In genomic region chr4:128774467-128774866, GRCm38 (mm10) we compare ENCODE assay signal across 10 mouse cellular contexts. TPM values are rescaled to one million over a fixed set of nuclear protein-coding genes. Genes with fewer than 3 reads are reported as not detected.
DNase-seq lines count a peak whose midpoint lies in the region; ATAC-seq and TF ChIP-seq lines count a peak whose summit lies in the region.
"Had no signal": no experiment of that assay in that cellular context is flagged by ENCODE, and none has a peak within 500 bp of the region (broad histone marks: within the 10 kb centered on the region; RNA-seq: fewer than 3 reads in every experiment).

No protein-coding gene starts in this region.

- no peak overlapping the region for H3K27ac ChIP-seq in hindbrain, embryonic 14.5 days
- H3K27ac ChIP-seq in hindbrain, embryonic 10.5 days, result no peak overlapping the region
- H3K27ac ChIP-seq in MEL (ENCODE audit: control insufficient read depth, low read depth, low read length), result no peak overlapping the region
- H3K27ac ChIP-seq: lung, embryonic 15.5 days had no signal

- H3K4me1 ChIP-seq in hindbrain, embryonic 14.5 days (replicated peaks; ENCODE audit: control insufficient read depth, insufficient read depth, low read length), result no peaks in the 10 kb centered on the region
- H3K4me1 ChIP-seq in hindbrain, embryonic 10.5 days (replicated peaks), result peaks cover 14% of the 10 kb centered on the region; the same call in 1 of the 2 replicates
- H3K4me1 ChIP-seq in MEL (ENCODE audit: control insufficient read depth in 1 of 2, insufficient read depth in 2 of 2, low read length in 2 of 2), result no peaks in the 10 kb centered on the region

- H3K36me3 ChIP-seq in hindbrain, embryonic 14.5 days (replicated peaks; ENCODE audit: control insufficient read depth, insufficient read depth), result peaks cover 72% of the 10 kb centered on the region
- H3K36me3 ChIP-seq in hindbrain, embryonic 10.5 days, result peaks cover 78% of the 10 kb centered on the region
- H3K36me3 ChIP-seq in MEL (ENCODE audit: control insufficient read depth in 1 of 2, insufficient read depth in 2 of 2, low read length in 2 of 2), result peaks cover 0 to 3% of the 10 kb centered on the region in 2 experiments; a peak in 2 of 4 replicates

- H3K9me3 ChIP-seq in hindbrain, embryonic 14.5 days (ENCODE audit: control insufficient read depth, low read length), result no peaks in the 10 kb centered on the region
- no peaks in the 10 kb centered on the region for H3K9me3 ChIP-seq in hindbrain, embryonic 10.5 days
- H3K9me3 ChIP-seq in MEL (replicated peaks; ENCODE audit: insufficient read depth, low read length), result no peaks in the 10 kb centered on the region
- H3K9me3 ChIP-seq: lung, embryonic 15.5 days had no signal

- TF ChIP-seq CTCF in MEL (IDR thresholded peaks at IDR 0.05 in 2 of 3, conservative IDR thresholded peaks at IDR 0.05 in 1 of 3; ENCODE audit: control insufficient read depth in 1 of 3, insufficient read depth in 1 of 3, low read depth in 2 of 3, low read length in 3 of 3, poor library complexity in 1 of 3, severe bottlenecking in 1 of 3), result peak; percentile 47 to 79 (median 54)

- 94% methylated on average over 9 of the region's 9 CpGs for WGBS in hindbrain, embryonic 14.5 days
- WGBS in hindbrain, embryonic 10.5 days, result 91% methylated on average over 9 of the region's 9 CpGs

- H3K27me3 ChIP-seq in hindbrain, embryonic 14.5 days (ENCODE audit: control insufficient read depth, insufficient read depth, low read length), result no peaks in the 10 kb centered on the region
- H3K27me3 ChIP-seq in hindbrain, embryonic 10.5 days (ENCODE audit: insufficient read depth, poor library complexity, severe bottlenecking), result no peaks in the 10 kb centered on the region
- no peaks in the 10 kb centered on the region for H3K27me3 ChIP-seq in MEL (ENCODE audit: control insufficient read depth in 1 of 2, insufficient read depth in 2 of 2, low read length in 2 of 2)
- H3K27me3 ChIP-seq: lung, embryonic 15.5 days had no signal

- H3K79me2 ChIP-seq in MEL (ENCODE audit: control insufficient read depth, insufficient read depth, low read length, poor library complexity), result no peaks in the 10 kb centered on the region

- H3K4me3 ChIP-seq in hindbrain, embryonic 14.5 days (replicated peaks; ENCODE audit: low read length), result no peak overlapping the region
- no peak overlapping the region for H3K4me3 ChIP-seq in hindbrain, embryonic 10.5 days
- H3K4me3 ChIP-seq in MEL (ENCODE audit: control insufficient read depth in 1 of 2, insufficient read depth in 1 of 2, low read depth in 2 of 2, low read length in 2 of 2), result no peak overlapping the region
- H3K4me3 ChIP-seq: erythroblast, embryonic 14.5 days; lung, embryonic 15.5 days had no signal

- TF ChIP-seq POLR2A in MEL (IDR thresholded peaks at IDR 0.05; ENCODE audit: control insufficient read depth in 1 of 2, insufficient read depth in 1 of 2, low read depth in 1 of 2, low read length in 2 of 2, poor library complexity in 1 of 2), result no peak

- no peak overlapping the region for H3K4me2 ChIP-seq in hindbrain, embryonic 14.5 days (replicated peaks)
- H3K4me2 ChIP-seq: lung, embryonic 15.5 days had no signal

- TF ChIP-seq RAD21 in MEL (IDR thresholded peaks at IDR 0.05; ENCODE audit: low read depth, low read length), result no peak

- intact Hi-C loops in left cerebral cortex, postnatal 25 days (cut with DNase I), result loop anchor here (2.0 kb wide), 1 partner anchor 84 kb away; no protein-coding TSS in a partner anchor

- ATAC-seq in hindbrain, embryonic 14.5 days (ENCODE audit: low FRiP score), result peak; percentile 2; the same call in 1 of the 2 replicates

- H3K9ac ChIP-seq in hindbrain, embryonic 14.5 days, result no peak overlapping the region
- no peak overlapping the region for H3K9ac ChIP-seq in MEL (ENCODE audit: control insufficient read depth, low read depth, low read length, poor library complexity, severe bottlenecking)
- H3K9ac ChIP-seq: lung, embryonic 15.5 days had no signal

- no peak for TF ChIP-seq EP300 in MEL (IDR thresholded peaks at IDR 0.05; ENCODE audit: low read depth in 1 of 2, low read length in 2 of 2)

- DNase-seq in hindbrain, embryonic 14.5 days (ENCODE audit: low spot score), result peak; percentile 58
- DNase-seq in hindbrain, embryonic 10.5 days (ENCODE audit: low spot score), result no peak
- DNase-seq in A20 (ENCODE audit: low read depth, low spot score) (peak; percentile 64), MEL (ENCODE audit: low read depth, low spot score) (peak; percentile 45)
- DNase-seq in cerebellum, postnatal 36 days, result peak; percentile 60 to 75
- peak; percentile 50 to 56 for DNase-seq in left cerebral cortex, postnatal 25 days (ENCODE audit: low spot score in 2 of 2)
- DNase-seq in retina, adult 2 months (ENCODE audit: low read depth, low spot score), result peak; percentile 37
- no peak for DNase-seq in ovary, postnatal 10 days (ENCODE audit: low spot score)

TF ChIP-seq in MEL, 35 proteins besides CTCF, POLR2A, EP300 and RAD21:
- TF ChIP-seq SMC3 (IDR thresholded peaks at IDR 0.05; ENCODE audit: low read depth, low read length) (peak; percentile 38), NRF1 (IDR thresholded peaks at IDR 0.05; ENCODE audit: insufficient read depth, low read depth, low read length, poor library complexity, severe bottlenecking) (no peak), MYB (IDR thresholded peaks at IDR 0.05; ENCODE audit: low read depth, low read length) (no peak), MAX (IDR thresholded peaks at IDR 0.05; ENCODE audit: low read length) (no peak), MAFK (IDR thresholded peaks at IDR 0.05; ENCODE audit: borderline replicate concordance, low read depth, low read length) (no peak)
TF ChIP-seq in MEL: peak in this region for 1.

RNA-seq across cellular contexts. Expression of gene A3galt2, which starts 19.3 kb away (rescaled TPM):
- polyA plus RNA-seq in hindbrain, embryonic 14.5 days (2014; fragmentation: Nextera tagmentation; extraction: Ambion mirVana), result 0.21 and 0.41 TPM in 2 replicates
- 0.18 and 0.26 TPM in 2 replicates for polyA plus RNA-seq in hindbrain, embryonic 10.5 days (2016; fragmentation: Nextera tagmentation; extraction: Ambion mirVana)
- total RNA-seq in MEL (2012; rRNA removed), result not detected in 2 replicates
- polyA plus RNA-seq in MEL (2012; ENCODE audit: insufficient read depth in 1 of 2, insufficient read length in 2 of 2, low read depth in 1 of 2, low replicate concordance in 2 of 2, missing spikeins in 1 of 2), result under 1 TPM in 1 of 2 experiments, not detected in 1; 0.06 TPM
- under 1 TPM; 0.25 to 0.32 TPM for total RNA-seq in left cerebral cortex, postnatal 25 days (2021)
- polyA plus RNA-seq: erythroblast, embryonic 14.5 days had no signal

RNA-seq across cellular contexts. Expression of gene Zfp362, which starts 31.4 kb away (rescaled TPM):
- 29.0 and 33.6 TPM in 2 replicates for polyA plus RNA-seq in hindbrain, embryonic 14.5 days (2014; fragmentation: Nextera tagmentation; extraction: Ambion mirVana)
- polyA plus RNA-seq in hindbrain, embryonic 10.5 days (2016; fragmentation: Nextera tagmentation; extraction: Ambion mirVana), result 36.1 and 45.3 TPM in 2 replicates
- total RNA-seq in MEL (2012; rRNA removed), result 2.4 and 2.7 TPM in 2 replicates
- 10 to 100 TPM in 1 of 2 experiments, not detected in 1; 30.1 TPM for polyA plus RNA-seq in MEL (2012; ENCODE audit: insufficient read depth in 1 of 2, insufficient read length in 2 of 2, low read depth in 1 of 2, low replicate concordance in 2 of 2, missing spikeins in 1 of 2)
- 10 to 100 TPM; 25.8 to 28.8 TPM for total RNA-seq in left cerebral cortex, postnatal 25 days (2021)

Comparison
In these comparisons a context has a peak if more than half of its experiments do, and no peak if none do; other contexts are left out.
1. DNase-seq: peak in hindbrain, embryonic 14.5 days (single experiment), A20 (single experiment), MEL (single experiment), cerebellum, postnatal 36 days (2 of 2), left cerebral cortex, postnatal 25 days (2 of 2) and retina, adult 2 months (single experiment); none in hindbrain, embryonic 10.5 days (single experiment) and ovary, postnatal 10 days (single experiment).